Mouse (Mus musculus) heart, postnatal 14 days (tissue): Measurements from ENCODE around the gene Lrrc47. TPM values are rescaled to one million over a fixed set of nuclear protein-coding genes. Genes with fewer than 3 reads are reported as not detected.

ENCODE experiments used
- DNase-seq, 2 experiments: peaks; one replicate each; pipeline ENCODE4 v3.0.0; 2021 to 2022
- intact Hi-C: fragments of 180-260 bp; cut with DNase I; formaldehyde crosslinking; loops from one replicate; pipeline ENCODE4 v1.15.1; 2025
- total RNA-seq, 2 experiments: library from RNA; stranded (reverse); gene quantifications; 2 replicates each; pipeline ENCODE4 v1.2.3; 2021

Lrrc47 gene
- total RNA-seq, 2 experiments from 2014 or later = 33.8 to 36.3 TPM

DNA sequence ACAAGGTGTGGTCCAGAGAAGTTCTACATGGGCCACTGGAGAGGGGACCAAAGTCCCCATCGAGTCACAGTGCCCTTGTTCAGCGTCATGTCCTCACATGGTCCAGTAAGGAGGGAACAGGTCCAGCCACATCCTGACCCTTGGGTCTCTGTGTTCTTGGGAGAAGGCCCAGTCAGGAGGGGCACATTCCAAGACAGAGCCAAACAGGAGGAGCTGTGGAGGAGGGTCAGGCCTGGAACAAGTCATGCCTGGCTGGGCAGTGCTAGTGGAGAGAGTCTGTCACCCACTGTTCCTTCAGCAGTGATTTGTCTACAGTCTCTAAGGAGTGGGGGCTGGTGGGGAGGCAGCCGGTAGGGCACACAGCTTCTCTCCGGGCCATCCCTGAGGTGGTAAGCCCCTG lies 10.9 kb downstream of the Lrrc47 start:
- peak; percentile 45 to 48 for DNase-seq
- intact Hi-C loops = no loop called here

DNA sequence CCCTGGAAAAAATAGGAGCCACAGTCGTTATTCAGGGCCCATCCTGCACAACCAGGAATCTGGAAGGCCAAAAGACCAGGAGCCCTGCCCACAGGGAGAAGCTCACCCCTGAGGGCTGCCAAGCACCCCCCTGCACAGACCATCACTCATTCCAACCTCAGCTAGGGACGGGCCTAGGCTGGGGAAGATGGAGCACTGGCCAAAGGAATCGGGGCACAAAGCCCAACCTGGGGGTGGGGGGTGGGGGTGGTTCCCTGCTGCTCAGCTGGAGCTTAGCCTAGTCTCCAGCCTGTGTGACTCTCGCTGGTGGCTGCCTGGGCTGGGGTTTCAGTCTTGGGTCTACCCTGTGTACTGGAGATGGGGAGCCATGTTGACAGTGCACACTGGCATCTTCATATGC lies 11.3 kb downstream of the Lrrc47 start:
- no peak for DNase-seq
- intact Hi-C loops = no loop called here

- DNase-seq = no peak
- intact Hi-C loops = no loop called here
Observed at GRCm38 (mm10) chr4:154023754-154024601, 12.4 kb downstream of the Lrrc47 start.

GRCm38 (mm10) chr4:154024729-154025521 lies 13.4 kb downstream of the Lrrc47 start:
- DNase-seq = no peak
- intact Hi-C loops = no loop called here

DNA sequence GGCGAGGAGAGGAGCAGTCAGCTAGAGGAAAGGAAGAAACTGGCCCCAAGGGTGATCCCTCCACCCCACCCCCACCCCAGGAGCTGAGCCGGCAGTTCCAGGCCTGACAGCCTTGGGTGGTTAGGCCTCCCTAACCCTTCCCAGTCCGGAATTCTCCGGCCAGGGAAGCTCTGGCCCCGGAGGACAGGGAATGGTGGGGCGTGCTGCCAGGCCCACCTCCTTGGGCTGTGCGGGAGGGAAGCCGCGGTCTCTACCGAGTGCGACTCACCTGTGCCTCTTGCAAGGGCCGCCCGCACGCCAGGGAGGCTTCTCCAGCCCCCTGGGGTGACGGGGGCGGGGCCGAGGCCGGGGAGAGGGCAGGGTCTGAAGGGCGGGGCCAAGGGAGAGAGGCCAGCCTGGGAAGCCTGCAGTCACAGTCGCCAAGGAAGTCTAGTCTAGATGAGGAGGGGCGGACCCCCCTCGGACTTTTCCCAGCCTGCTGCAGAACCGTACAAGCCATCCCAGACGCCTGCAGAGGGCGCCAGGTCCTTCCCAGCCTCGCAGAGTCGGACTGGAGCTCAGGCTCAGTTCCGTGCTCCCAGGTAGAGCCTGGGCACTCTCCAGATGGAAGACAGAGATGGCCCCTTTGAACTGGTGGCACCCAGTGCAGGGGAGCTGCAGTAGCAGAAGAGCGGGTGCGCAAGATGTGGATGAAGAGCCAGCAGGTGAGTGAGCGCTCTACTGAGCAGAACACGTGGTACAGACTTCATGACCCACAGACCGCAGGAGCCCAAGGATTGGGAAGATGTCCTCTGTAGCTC lies 14.3 kb downstream of the Lrrc47 start, which contains the start of gene Smim1:
Gene Smim1, minus strand, starts transcription at position 590 of the 800 bp plus-strand sequence.
- intact Hi-C loops = no loop called here
- DNase-seq = peak; percentile 72 to 76

DNA sequence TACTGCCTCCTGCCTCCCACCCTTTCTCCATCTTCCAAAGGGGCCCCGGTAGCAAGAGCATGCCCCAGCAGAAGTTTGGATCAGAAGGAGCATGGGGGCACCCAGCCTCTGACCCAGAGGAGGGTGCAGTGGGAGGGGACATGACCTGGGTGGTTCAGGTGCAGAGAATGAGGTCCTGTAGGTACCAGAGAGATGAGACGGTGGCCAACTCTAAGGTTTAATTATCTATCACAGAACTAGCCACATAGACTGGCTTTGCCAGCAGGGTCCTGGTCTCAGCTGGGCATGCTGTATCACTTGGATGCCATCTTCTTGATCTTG lies 14.9 kb downstream of the Lrrc47 start:
- DNase-seq = no peak
- intact Hi-C loops = no loop called here

GRCm38 (mm10) chr4:154028066-154028465 lies 16.5 kb downstream of the Lrrc47 start:
- DNase-seq = no peak
- intact Hi-C loops = no loop called here

DNA sequence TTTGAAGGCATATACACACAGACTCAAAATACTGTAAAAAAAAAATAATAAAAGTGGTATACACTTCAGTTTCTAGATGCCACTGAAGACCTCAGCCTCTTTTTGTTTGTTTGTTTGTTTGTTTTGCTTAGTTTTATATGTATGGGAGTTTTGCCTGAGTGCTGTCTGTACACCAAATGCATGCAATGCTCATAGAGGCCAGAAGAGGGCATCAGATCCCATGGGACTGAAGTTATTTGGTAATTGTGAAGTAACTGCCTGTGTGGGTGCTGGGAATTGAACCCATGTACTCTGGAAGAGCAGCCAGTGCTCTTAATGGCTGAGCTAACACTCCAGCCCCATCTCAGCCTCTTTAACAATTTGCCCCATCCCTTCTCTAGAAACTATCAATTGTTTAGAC lies 17.1 kb downstream of the Lrrc47 start:
- DNase-seq = no peak
- intact Hi-C loops = no loop called here

DNA sequence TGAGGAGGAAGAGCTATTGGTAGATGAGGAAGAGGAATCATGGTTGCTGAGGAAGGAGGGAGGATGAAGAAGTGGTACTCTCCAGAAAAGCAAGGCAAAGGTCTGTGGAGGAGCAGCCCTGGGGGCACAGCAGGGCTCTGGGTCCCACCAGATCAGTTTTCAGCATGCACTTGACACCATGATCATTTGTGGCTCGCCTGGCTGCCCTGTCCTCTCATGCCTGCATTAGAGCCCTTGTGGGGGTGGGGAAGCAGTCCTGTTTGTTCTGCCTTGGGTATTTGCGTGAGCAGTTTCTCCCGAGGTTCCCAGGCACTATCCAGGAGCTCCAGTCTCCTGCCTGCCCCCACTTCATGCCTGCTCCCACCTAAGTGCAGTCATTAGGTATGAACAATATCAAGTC lies 25.6 kb downstream of the Lrrc47 start:
- intact Hi-C loops = no loop called here
- no peak for DNase-seq

DNA sequence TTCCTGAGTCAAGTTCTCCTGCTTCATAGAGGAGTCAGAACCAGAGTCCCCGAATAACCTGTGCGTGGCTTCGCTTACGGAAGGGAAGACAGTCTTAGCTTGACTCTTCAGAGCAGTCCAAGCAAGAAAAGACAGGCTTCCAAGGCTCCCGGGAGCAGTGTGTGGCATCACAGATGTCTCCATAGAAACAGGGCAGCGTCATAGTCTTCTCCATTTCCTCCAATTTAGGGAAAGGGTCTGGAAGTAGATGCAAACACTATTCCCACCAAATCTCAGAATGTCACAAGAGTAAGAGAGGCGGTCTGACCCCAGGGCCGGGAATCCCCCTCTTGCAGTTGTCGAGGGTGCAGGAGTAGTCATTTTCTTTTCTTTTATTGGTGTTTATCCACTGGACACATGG lies 31.0 kb downstream of the Lrrc47 start, which contains the start of gene Ccdc27:
Gene Ccdc27, minus strand, starts transcription at position 101 of the 400 bp plus-strand sequence.
- intact Hi-C loops = no loop called here

GRCm38 (mm10) chr4:154045837-154046236 lies 34.3 kb downstream of the Lrrc47 start:
- no peak for DNase-seq
- intact Hi-C loops = no loop called here

More for the DNA sequence above, 31.0 kb downstream of the Lrrc47 start, which contains the start of gene Ccdc27:
- DNase-seq = no peak

GRCm38 (mm10) chr4:154051401-154051800 lies 39.9 kb downstream of the Lrrc47 start:
- intact Hi-C loops = no loop called here
- no peak for DNase-seq

GRCm38 (mm10) chr4:154053065-154053464 lies 41.5 kb downstream of the Lrrc47 start:
- no peak for DNase-seq
- intact Hi-C loops = no loop called here

DNA sequence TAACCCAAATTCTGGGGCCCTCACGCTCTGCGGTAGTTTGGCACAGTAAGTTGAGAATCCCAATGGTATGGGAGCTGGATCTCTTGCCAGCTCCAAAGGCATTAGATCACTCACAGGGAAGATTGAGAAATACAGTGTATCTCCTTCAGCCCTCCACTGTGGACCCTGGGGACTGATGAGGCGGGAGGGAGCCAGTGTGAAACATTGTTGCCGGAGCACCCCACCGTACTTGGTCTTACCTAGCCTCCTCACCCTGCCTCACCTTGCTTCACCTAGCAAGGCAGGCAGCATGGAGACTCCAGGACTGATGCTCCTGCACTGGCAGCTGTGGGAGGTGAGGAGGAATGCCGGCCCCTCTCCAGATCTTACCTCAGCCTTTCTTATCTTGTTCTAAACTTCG lies 44.0 kb downstream of the Lrrc47 start:
- intact Hi-C loops = no loop called here
- peak in 1 of 2 experiments; percentile 19 for DNase-seq

DNA sequence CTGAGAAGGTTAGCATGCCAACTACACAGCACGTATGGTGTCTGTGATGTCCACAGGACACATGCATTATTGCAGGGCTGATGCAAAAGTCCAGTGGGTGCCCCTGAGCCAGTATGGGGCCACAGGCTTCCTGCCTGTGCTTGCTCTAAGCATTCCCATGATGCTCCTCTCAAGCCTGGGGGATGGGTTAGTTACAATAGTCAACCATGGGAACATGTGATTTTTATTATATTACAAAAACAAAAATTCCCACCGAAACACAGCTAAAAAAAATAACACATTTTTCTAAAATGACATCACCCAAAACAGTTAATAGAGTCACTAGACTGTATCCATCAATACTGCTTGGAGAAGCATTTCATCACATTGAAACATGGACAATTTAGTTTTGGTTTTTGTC lies 44.5 kb downstream of the Lrrc47 start:
- intact Hi-C loops = no loop called here
- no peak for DNase-seq

GRCm38 (mm10) chr4:154056661-154057060 lies 45.1 kb downstream of the Lrrc47 start:
- intact Hi-C loops = no loop called here
- peak; percentile 25 to 43 for DNase-seq

DNA sequence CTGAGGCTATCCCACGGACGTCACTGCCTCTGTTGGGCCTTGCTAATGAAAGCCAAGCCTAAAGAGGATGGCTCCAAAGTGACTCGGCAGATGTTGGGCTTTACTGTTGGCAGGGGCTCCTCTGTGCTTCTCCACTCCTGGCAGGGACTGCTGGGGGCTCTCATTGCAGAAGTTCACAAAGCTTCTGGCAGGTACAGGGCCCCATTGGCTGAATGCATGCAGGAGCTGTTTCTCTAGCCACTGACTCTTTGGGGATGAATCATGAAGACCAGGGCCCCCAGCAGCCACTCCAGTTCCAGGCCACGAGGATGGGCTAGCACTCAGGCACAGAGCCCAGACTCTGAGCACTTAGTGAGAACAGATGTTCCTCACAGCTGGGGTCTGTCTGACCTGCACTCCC lies 46.2 kb downstream of the Lrrc47 start:
- intact Hi-C loops = no loop called here
- peak; percentile 19 to 29 for DNase-seq

DNA sequence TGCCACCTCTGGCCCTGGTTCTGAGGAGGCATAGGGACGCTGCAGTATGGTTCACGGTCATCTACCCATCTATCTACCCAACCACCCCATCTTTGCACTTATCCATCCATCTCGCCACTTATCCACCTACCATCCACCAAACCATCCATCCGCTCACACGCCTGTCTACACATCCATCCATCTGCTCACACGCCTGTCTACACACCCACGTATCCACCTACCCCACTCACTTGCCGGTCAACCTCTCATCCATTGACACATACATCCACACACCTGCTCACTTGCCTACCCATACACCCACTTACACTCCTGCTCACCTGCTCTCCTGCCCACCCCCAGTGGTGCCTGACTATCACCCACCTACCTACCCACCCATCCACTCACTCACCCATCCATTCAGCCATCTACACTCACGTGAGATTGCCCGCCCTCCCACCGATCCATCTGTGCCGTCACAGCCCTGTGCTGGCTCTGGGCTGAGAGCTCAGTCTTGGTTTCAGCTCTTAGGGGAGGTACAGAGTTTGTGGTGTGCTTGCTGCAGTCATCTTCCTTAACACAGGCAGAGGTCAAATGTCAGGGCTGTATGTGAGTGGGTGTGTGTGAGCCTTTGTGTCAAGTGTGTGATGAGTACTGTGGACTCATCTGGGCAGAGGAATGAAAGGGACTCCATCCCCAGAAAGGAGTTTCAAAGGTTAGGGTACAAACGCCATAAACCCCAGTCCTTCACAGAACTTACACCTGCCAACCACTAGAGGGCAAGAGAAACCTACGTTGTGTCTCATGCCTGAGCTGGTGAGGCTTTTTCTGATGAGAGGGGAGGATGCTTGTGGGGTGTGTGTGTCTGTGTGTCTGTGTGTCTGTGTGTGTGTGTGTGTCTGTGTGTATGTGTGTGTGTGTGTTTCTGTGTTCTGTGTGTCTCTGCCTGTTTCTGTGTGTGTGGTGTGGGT lies 53.6 kb downstream of the Lrrc47 start:
- intact Hi-C loops = loop anchor here (2.0 to 10.0 kb wide), 5 partner anchors 92 to 236 kb away; partner anchors contain the start of gene Arhgef16
- DNase-seq = no peak

DNA sequence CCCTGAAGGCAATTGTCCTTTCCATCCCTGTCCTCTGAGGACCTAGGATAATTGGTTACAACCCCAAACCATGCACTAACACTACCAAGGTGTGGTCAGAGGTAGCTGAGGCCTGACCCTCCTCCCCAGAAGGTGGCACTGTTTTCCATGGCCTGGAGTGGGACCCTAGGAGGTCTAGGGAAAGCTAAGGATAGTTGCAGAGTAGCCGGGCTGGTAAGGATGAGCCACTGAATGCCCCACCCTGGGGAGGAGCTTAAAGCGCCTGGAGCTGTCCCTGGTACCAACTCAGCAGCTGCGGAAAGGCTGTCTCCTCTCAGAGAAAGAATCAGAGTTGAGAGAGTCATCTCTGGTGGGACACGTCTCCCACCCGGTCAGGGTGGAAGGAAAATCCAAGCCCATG lies 59.4 kb downstream of the Lrrc47 start:
- peak; percentile 25 to 53 for DNase-seq
- intact Hi-C loops = no loop called here
